In the genomic region with DNA sequence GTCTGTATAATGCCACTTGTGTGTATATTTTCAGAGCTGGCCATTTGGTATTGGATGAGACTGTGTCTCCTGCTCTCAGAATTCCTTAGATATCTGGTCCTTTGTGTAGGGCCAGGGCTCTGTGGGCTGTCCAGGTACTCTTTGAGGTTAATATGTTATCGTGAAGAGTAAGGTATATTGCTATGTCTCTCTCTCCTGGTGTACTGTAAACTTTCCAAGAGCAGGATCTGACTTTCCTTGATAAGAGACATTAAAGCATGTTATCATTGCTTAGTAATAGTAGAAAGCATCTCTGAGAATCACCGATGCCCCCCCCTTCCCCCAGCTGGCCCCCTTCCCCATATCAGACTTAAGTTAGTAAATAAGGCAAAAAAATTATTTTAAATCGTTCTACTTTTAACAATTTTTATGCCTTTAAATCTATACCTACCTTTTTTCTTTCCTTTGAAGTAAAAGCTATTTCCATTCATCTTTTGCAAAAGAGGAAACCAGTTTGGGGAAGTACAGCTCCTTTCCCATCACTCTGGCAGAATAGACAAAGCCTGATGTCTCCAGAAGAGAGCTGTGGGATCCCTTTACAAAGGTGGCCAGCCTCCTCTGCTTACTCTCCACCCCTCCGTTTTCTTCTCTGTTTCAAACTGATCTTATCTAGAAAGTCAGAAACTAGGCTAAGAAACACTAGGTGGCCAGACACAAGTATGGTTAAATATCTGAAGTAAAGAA, we compare ENCODE assay signal across 1 mouse cellular context.
TF ChIP-seq lines count a peak whose summit lies in the region.

No protein-coding gene starts in this region.

TF ChIP-seq in CH12.LX, 34 proteins besides CTCF, POLR2A, EP300 and RAD21:
- TF ChIP-seq SIN3A (IDR thresholded peaks at IDR 0.05; ENCODE audit: low read length) (no peak), PAX5 (IDR thresholded peaks at IDR 0.05; ENCODE audit: low read length) (no peak)
